Mouse (Mus musculus) cortical plate, adult 2 months (tissue): ENCODE results near the gene Epo.

Experiments
- CTCF ChIP-seq: fragments of 200-500 bp; IDR thresholded peaks from 2 replicates; pipeline ENCODE4 v1.5.1; 2011; ENCODE audit warnings: mild to moderate bottlenecking, control low read depth, low read length; ENCODE audit not compliant: insufficient read depth; ENCODE audit errors: extremely low read depth
- POLR2A ChIP-seq: fragments of 200-500 bp; IDR thresholded peaks from 2 replicates; pipeline ENCODE4 v1.6.1; 2011; ENCODE audit warnings: mild to moderate bottlenecking, low read length, control low read depth; ENCODE audit not compliant: insufficient read depth; ENCODE audit errors: extremely low read depth

DNA sequence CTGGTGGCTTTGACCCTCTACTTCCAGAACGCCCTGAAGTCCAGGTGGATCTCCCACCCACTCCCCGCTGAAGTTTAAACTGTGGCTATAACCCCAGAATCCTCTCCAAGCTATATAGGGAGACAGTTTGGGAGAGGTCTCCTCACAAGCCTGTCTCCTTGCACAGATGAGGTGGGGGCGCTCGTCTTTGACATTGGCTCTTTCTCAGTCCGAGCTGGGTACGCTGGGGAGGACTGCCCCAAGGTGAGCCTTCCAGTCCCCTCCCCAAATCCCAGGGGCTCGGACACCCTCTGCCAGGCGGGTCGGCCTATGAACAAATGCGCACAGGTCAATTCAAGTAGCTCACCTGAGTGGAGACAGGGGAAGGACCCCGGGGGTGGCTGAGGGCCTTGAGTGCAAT lies 20.9 kb upstream of the Epo start:
- TF ChIP-seq CTCF (no peak), POLR2A (no peak)
